Mouse (Mus musculus) limb, embryonic 11.5 days (tissue): ENCODE data around the gene Cacng2. TPM values are rescaled to one million over a fixed set of nuclear protein-coding genes. Genes with fewer than 3 reads are reported as not detected.

Experiments
- ATAC-seq: fragments of 200-750 bp; cut with Nextera tagmentation; 2 replicates; pipeline ENCODE4 v1.8.0; 2017; ENCODE audit warnings: low read depth; ENCODE audit not compliant: insufficient number of reproducible peaks, low FRiP score, low TSS enrichment
- DNase-seq: peaks from one replicate; pipeline ENCODE4 v3.0.0-alpha.2; 2015; ENCODE audit warnings: low spot score
- H3K27ac ChIP-seq: fragments of 300-500 bp; sonication (generic); replicated peaks from 2 replicates; pipeline ENCODE4 v1.5.1; 2014; ENCODE audit warnings: low read depth, mild to moderate bottlenecking, low read length
- H3K27me3 ChIP-seq: fragments of 300-500 bp; sonication (generic); 2 replicates; pipeline ENCODE4 v1.6.1; 2014; ENCODE audit warnings: mild to moderate bottlenecking, low read length, mixed read lengths; ENCODE audit not compliant: control insufficient read depth, insufficient read depth
- H3K36me3 ChIP-seq: fragments of 300-500 bp; sonication (generic); 2 replicates; pipeline ENCODE4 v1.6.1; 2014; ENCODE audit warnings: mild to moderate bottlenecking, low read length, moderate library complexity, mixed read lengths; ENCODE audit not compliant: control insufficient read depth, insufficient read depth
- H3K4me1 ChIP-seq: fragments of 300-500 bp; sonication (generic); 2 replicates; pipeline ENCODE4 v1.6.1; 2014; ENCODE audit warnings: low read length, mixed read lengths; ENCODE audit not compliant: control insufficient read depth, insufficient read depth
- H3K4me2 ChIP-seq: fragments of 300-500 bp; sonication (generic); 2 replicates; pipeline ENCODE4 v1.6.1; 2014; ENCODE audit warnings: low read depth, mild to moderate bottlenecking, moderate library complexity; ENCODE audit not compliant: severe bottlenecking
- H3K4me3 ChIP-seq: fragments of 300-500 bp; sonication (generic); 2 replicates; pipeline ENCODE4 v1.5.1; 2014; ENCODE audit warnings: low read depth, low read length
- H3K9ac ChIP-seq: fragments of 300-500 bp; sonication (generic); 2 replicates; pipeline ENCODE4 v1.6.1; 2014; ENCODE audit warnings: mild to moderate bottlenecking, low read length
- H3K9me3 ChIP-seq: fragments of 300-500 bp; sonication (generic); 2 replicates; pipeline ENCODE4 v1.6.1; 2016; ENCODE audit warnings: low read length; ENCODE audit not compliant: control insufficient read depth
- WGBS: fragments of 180-500 bp; shearing (Covaris S2); extraction: QIAGEN DNeasy Blood & Tissue Kit; methylation state at CpG from one replicate; pipeline ENCODE4 v1.1.7; 2014; 5-methylcytosine and 5-hydroxymethylcytosine counted together
- polyA plus RNA-seq: library from polyadenylated mRNA; unstranded; fragments of >200 nt; fragmentation: Nextera tagmentation; extraction: Ambion mirVana; gene quantifications from 2 replicates; pipeline ENCODE4 v1.2.1, GENCODE M21; 2014

The Cacng2 gene
- polyA plus RNA-seq, 1 experiment from 2014 or later, result not detected

DNA sequence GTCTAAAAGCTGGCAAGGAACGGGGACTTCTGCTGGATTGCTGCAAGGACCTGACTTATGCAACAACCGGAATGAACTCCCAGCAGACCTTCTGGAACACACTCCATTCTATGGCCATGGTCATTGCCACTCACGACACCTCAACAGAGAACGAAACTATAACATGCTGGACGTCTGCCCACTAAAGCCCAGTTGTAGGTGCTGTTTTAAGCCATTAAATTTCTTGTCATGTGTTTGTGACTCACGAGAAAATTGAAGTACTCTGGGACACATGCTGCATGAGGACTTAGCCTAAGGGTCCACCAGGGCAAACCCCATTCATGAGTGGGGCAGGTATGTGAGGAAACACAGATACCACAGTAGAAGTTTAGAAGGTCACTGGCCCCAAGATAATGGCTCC lies 159.1 kb downstream of the Cacng2 start:
- H3K9ac ChIP-seq, result no peak overlapping the region
- DNase-seq (no peak), ATAC-seq (no peak)
- no peak overlapping the region for H3K4me2 ChIP-seq
- no peaks in the 10 kb centered on the region for H3K9me3 ChIP-seq
- H3K27me3 ChIP-seq, result peaks cover 4% of the 10 kb centered on the region
- H3K4me1 ChIP-seq, result peaks cover 7% of the 10 kb centered on the region
- 91% methylated on average over 6 of the region's 6 CpGs for WGBS
- H3K4me3 ChIP-seq, result no peak overlapping the region
- H3K36me3 ChIP-seq, result peaks cover 59% of the 10 kb centered on the region
- no peak overlapping the region for H3K27ac ChIP-seq

GRCm38 (mm10) chr15:77958071-77958470 lies 161.8 kb downstream of the Cacng2 start:
- Histone ChIP-seq H3K4me1 (peaks cover 9% of the 10 kb centered on the region), H3K27me3 (peaks cover 9% of the 10 kb centered on the region), H3K9me3 (no peaks in the 10 kb centered on the region), H3K4me3 (no peak overlapping the region), H3K9ac (no peak overlapping the region), H3K27ac (no peak overlapping the region), H3K36me3 (peaks cover 38% of the 10 kb centered on the region), H3K4me2 (no peak overlapping the region)
- DNase-seq (no peak), ATAC-seq (no peak)
- WGBS, result 59% methylated on average over 3 of the region's 3 CpGs

- H3K9me3 ChIP-seq, result no peaks in the 10 kb centered on the region
- H3K27ac ChIP-seq, result no peak overlapping the region
- no peak for DNase-seq
- peaks cover 9% of the 10 kb centered on the region for H3K4me1 ChIP-seq
- H3K9ac ChIP-seq, result no peak overlapping the region
- peaks cover 38% of the 10 kb centered on the region for H3K36me3 ChIP-seq
- H3K4me2 ChIP-seq, result no peak overlapping the region
- H3K4me3 ChIP-seq, result no peak overlapping the region
- ATAC-seq, result no peak
- peaks cover 9% of the 10 kb centered on the region for H3K27me3 ChIP-seq
- WGBS, result 44% methylated on average over 5 of the region's 5 CpGs
Measured at GRCm38 (mm10) chr15:77957625-77958024, 162.2 kb downstream of the Cacng2 start.

- 0% methylated on average over 39 of the region's 39 CpGs for WGBS
- no peak within 1 kb of the TSS for H3K27ac ChIP-seq
- H3K9me3 ChIP-seq, result no peaks in the 10 kb centered on the region
- H3K4me2 ChIP-seq, result peak within 1 kb of the TSS; percentile 72
- peaks cover 29% of the 10 kb centered on the region for H3K36me3 ChIP-seq
- peak within 1 kb of the TSS; percentile 41 for H3K4me3 ChIP-seq
- H3K27me3 ChIP-seq, result peaks cover 9% of the 10 kb centered on the region
- peak; percentile 87 for ATAC-seq
- peak within 1 kb of the TSS; percentile 35 for H3K9ac ChIP-seq
- DNase-seq, result peak; percentile 87
- H3K4me1 ChIP-seq, result peaks cover 9% of the 10 kb centered on the region
Measured at GRCm38 (mm10) chr15:77956404-77956901, 163.4 kb downstream of the Cacng2 start, which contains the start of gene Foxred2. Gene Foxred2 (minus strand): TSS chr15:77956722.

- ATAC-seq (0 out of 2 replicates have a peak, but pooled peaks have one; percentile 46), DNase-seq (peak; percentile 44)
- Histone ChIP-seq H3K27me3 (peaks cover 9% of the 10 kb centered on the region), H3K36me3 (peaks cover 25% of the 10 kb centered on the region), H3K27ac (no peak overlapping the region), H3K9ac (peak overlapping the region; percentile 35), H3K4me3 (peak overlapping the region; percentile 41), H3K4me1 (peaks cover 9% of the 10 kb centered on the region), H3K4me2 (peak overlapping the region; percentile 72), H3K9me3 (no peaks in the 10 kb centered on the region)
- WGBS, result 8% methylated on average over 52 of the region's 52 CpGs
Measured at GRCm38 (mm10) chr15:77955440-77956403, 164.1 kb downstream of the Cacng2 start.

GRCm38 (mm10) chr15:77954362-77954761 lies 165.5 kb downstream of the Cacng2 start:
- Histone ChIP-seq H3K36me3 (peaks cover 12% of the 10 kb centered on the region), H3K4me3 (no peak overlapping the region), H3K27ac (no peak overlapping the region), H3K9me3 (no peaks in the 10 kb centered on the region), H3K27me3 (peaks cover 9% of the 10 kb centered on the region), H3K4me2 (no peak overlapping the region), H3K9ac (no peak overlapping the region), H3K4me1 (peaks cover 9% of the 10 kb centered on the region)
- DNase-seq (no peak), ATAC-seq (no peak)
- WGBS, result 80% methylated on average over 2 of the region's 2 CpGs

DNA sequence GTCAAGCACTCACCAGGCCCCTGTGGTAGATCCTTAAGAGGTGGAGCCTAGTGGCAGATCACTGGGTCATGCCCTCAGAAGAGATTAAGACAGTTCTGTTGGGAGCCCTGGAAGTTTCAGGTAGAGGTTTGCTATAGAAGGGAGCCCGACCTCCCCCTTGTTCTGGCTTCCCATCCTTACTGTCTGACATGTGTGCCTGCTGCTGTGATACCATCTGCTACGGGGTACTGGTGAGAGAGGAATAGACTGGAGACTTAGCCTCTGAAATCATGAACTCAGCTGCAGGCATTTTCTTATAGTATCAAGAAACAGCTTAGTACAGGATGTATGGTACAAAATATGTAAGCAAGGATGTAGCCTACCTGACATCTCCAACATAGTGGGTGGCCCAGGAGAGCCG lies 166.9 kb downstream of the Cacng2 start:
- H3K9me3 ChIP-seq, result no peaks in the 10 kb centered on the region
- no peak overlapping the region for H3K27ac ChIP-seq
- H3K9ac ChIP-seq, result no peak overlapping the region
- H3K4me3 ChIP-seq, result no peak overlapping the region
- no peak overlapping the region for H3K4me2 ChIP-seq
- peaks cover 9% of the 10 kb centered on the region for H3K4me1 ChIP-seq
- no peak for ATAC-seq
- H3K27me3 ChIP-seq, result peaks cover 9% of the 10 kb centered on the region
- DNase-seq, result no peak
- H3K36me3 ChIP-seq, result peaks cover 2% of the 10 kb centered on the region; the same call in 1 of the 2 replicates
- whole genome bisulfite sequencing, result 84% methylated on average over 3 of the region's 3 CpGs

- no peak overlapping the region for H3K4me2 ChIP-seq
- no peaks in the 10 kb centered on the region for H3K27me3 ChIP-seq
- 93% methylated on average over 7 of the region's 7 CpGs for WGBS
- no peak overlapping the region for H3K4me3 ChIP-seq
- ATAC-seq (no peak), DNase-seq (no peak)
- H3K36me3 ChIP-seq, result peaks cover 4% of the 10 kb centered on the region; the same call in 1 of the 2 replicates
- no peaks in the 10 kb centered on the region for H3K9me3 ChIP-seq
- H3K4me1 ChIP-seq, result no peaks in the 10 kb centered on the region
- no peak overlapping the region for H3K9ac ChIP-seq
- no peak overlapping the region for H3K27ac ChIP-seq
Measured at GRCm38 (mm10) chr15:77949061-77949460, 170.8 kb downstream of the Cacng2 start.
